Mouse (Mus musculus) adrenal gland, postnatal 0 days (tissue): ENCODE measurements around the gene Tmem120b. TPM values are rescaled to one million over a fixed set of nuclear protein-coding genes. Genes with fewer than 3 reads are reported as not detected.

Experiments
- polyA plus RNA-seq: library from polyadenylated mRNA; unstranded; fragments of >200 nt; fragmentation: Nextera tagmentation; extraction: Ambion mirVana; gene quantifications from 2 replicates; pipeline ENCODE4 v1.2.1, GENCODE M21; 2015

The Tmem120b gene
- polyA plus RNA-seq = 6.9 and 8.4 TPM in 2 replicates

GRCm38 (mm10) chr5:123068115-123068514, at the start of gene Tmem120b:
Gene Tmem120b, plus strand, starts transcription at chr5:123068415.

GRCm38 (mm10) chr5:123046916-123047315, 21.3 kb upstream of the Tmem120b start, which contains the start of gene Morn3:
Gene Morn3, minus strand, starts transcription at chr5:123047016.

GRCm38 (mm10) chr5:123132308-123133071, 64.3 kb downstream of the Tmem120b start, which contains the start of gene Rhof:
Gene Rhof, minus strand, starts transcription at chr5:123132692.

GRCm38 (mm10) chr5:123142161-123143157, 74.2 kb downstream of the Tmem120b start, which contains the start of gene Setd1b:
Gene Setd1b, plus strand, starts transcription at chr5:123142193.

Other genes with a start within 250 kb of the Tmem120b start
- gene Anapc5, start 247.1 kb upstream of the Tmem120b start, polyA plus RNA-seq = 219 and 249 TPM in 2 replicates
- gene Rnf34, start 218.4 kb upstream of the Tmem120b start, polyA plus RNA-seq = 18.8 and 25.0 TPM in 2 replicates
- 12.7 and 16.7 TPM in 2 replicates for gene Kdm2b, start 78.6 kb upstream of the Tmem120b start, polyA plus RNA-seq
- 16.6 and 17.1 TPM in 2 replicates for gene Orai1, start 53.3 kb upstream of the Tmem120b start, polyA plus RNA-seq
- gene Morn3, start 21.4 kb upstream of the Tmem120b start, polyA plus RNA-seq = not detected in 2 replicates
- 2.1 and 2.4 TPM in 2 replicates for gene Rhof, start 64.3 kb downstream of the Tmem120b start, polyA plus RNA-seq
- gene Setd1b, start 73.8 kb downstream of the Tmem120b start, polyA plus RNA-seq = 6.6 and 7.2 TPM in 2 replicates
- 69.5 and 81.6 TPM in 2 replicates for gene Psmd9, start 101.0 kb downstream of the Tmem120b start, polyA plus RNA-seq
- 17.8 and 28.5 TPM in 2 replicates for gene Hpd, start 114.3 kb downstream of the Tmem120b start, polyA plus RNA-seq
- gene Wdr66, start 183.7 kb downstream of the Tmem120b start, polyA plus RNA-seq = 0.83 TPM in 1 of 2 replicates, not detected in the other